1 mouse cellular context compared by ENCODE assay signal in genomic region chr16:30388522-30389209, GRCm38 (mm10).
A peak's percentile ranks its signal among the peaks of the same experiment; 100 is the strongest.
TF ChIP-seq lines count a peak whose summit lies in the region.

No protein-coding gene starts in this region.

TF ChIP-seq in CH12.LX, 34 proteins besides CTCF, POLR2A, EP300 and RAD21 (continued from another document):
- TF ChIP-seq MAFK (IDR thresholded peaks at IDR 0.05; ENCODE audit: insufficient replicate concordance, low read length) = no peak
- no peak for TF ChIP-seq ZC3H11A (IDR thresholded peaks at IDR 0.05; ENCODE audit: low read depth, low read length)
- peak; percentile 91 for TF ChIP-seq USF2 (conservative IDR thresholded peaks at IDR 0.05; ENCODE audit: low read depth, low read length)
- TF ChIP-seq MEF2A (IDR thresholded peaks at IDR 0.05; ENCODE audit: borderline replicate concordance, low read depth, low read length) = peak; percentile 47; the same call in 1 of the 2 replicates
- peak; percentile 78 for TF ChIP-seq TBP (conservative IDR thresholded peaks at IDR 0.05; ENCODE audit: low read depth, low read length)
- no peak for TF ChIP-seq CHD2 (IDR thresholded peaks at IDR 0.05; ENCODE audit: low read length)
- TF ChIP-seq UBTF (IDR thresholded peaks at IDR 0.05; ENCODE audit: low read depth, low read length) = no peak
- no peak for TF ChIP-seq JUND (conservative IDR thresholded peaks at IDR 0.05; ENCODE audit: low read depth, low read length)
